Mouse (Mus musculus): Measurements from ENCODE around the gene Rhag. TPM values are rescaled to one million over a fixed set of nuclear protein-coding genes. Genes with fewer than 3 reads are reported as not detected.

Gene Rhag
- polyA plus RNA-seq, 1 experiment from 2014 or later: 3.3 TPM

DNA sequence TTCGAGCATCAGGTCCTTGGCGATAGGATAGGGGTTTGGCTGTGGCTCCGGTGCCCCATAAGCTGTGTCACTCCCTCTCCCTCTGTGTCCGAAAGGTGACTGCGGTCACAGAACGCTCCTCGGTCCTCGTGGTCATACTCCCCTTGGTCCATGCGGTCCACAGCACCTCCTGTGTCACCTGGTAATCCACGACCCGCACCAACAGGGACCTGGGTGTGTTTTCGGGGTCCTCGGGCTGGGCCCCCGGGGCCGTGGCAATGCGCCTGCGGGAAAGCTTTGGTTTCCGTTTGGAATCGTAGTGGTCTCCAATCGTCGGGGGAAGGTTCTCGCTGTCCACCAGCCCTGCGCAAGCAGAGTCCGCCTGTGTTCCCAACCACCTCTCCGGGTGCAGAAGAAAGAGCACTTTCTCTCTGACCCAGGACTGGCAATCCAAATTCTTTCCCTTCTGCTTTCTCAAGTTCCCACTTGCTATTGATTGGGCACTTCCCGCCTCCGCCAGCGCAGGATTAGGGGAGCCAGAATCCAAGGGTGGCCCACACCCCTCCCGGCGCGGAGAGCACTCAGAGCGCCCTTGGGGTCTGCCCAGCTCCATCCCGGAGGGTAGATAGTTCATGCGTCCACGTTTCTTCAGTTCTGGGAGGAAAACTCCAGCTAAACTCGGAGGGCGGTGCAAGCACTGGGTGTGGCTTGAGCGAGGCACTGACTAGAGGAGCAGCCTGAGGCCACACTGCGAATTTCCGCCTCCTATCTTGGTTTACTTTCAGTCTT, 69.2 kb downstream of the Rhag start, which contains the start of gene 9130008F23Rik:
TSS of gene 9130008F23Rik (minus strand) at position 636 of the 768 bp plus-strand sequence.
- ATAC-seq: peak; percentile 91
- H3K4me1 ChIP-seq (replicated peaks): no peaks in the 10 kb centered on the region
- H3K27me3 ChIP-seq (replicated peaks): no peaks in the 10 kb centered on the region
- peak within 1 kb of the TSS; percentile 71 for H3K27ac ChIP-seq
- under 1% methylated on average over 40 of the region's 40 CpGs for WGBS
- peak within 1 kb of the TSS; percentile 68 for H3K9ac ChIP-seq
- no peaks in the 10 kb centered on the region for H3K36me3 ChIP-seq
- no peaks in the 10 kb centered on the region for H3K9me3 ChIP-seq
- peak within 1 kb of the TSS; percentile 84 for H3K4me2 ChIP-seq (replicated peaks)
- H3K4me3 ChIP-seq (replicated peaks): peak within 1 kb of the TSS; percentile 66

DNA sequence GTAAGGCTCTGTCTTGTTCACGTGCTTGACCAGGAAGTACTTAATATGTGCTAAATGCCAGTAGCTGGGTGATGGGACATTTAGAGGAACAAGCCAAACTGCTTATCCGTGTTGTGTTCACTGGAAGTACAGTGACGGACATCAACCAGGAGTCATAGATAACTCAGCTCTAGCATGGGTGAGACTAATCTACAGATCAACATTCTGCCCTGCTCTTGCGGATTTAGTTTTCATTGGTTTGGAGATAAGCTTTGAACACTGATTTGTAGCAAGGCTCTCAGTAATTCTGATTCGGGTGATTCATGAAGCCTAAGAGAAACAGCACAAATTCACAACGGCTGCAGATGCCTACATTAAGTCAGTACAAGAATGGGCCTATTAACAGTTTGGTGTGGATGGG, 71.2 kb downstream of the Rhag start:
- no peaks in the 10 kb centered on the region for H3K27me3 ChIP-seq (replicated peaks)
- WGBS: 72% methylated on average over 6 of the region's 6 CpGs
- no peak for ATAC-seq
- H3K4me1 ChIP-seq (replicated peaks): no peaks in the 10 kb centered on the region
- no peak overlapping the region for H3K4me2 ChIP-seq (replicated peaks)
- no peaks in the 10 kb centered on the region for H3K9me3 ChIP-seq
- H3K27ac ChIP-seq: no peak overlapping the region
- H3K4me3 ChIP-seq (replicated peaks): no peak overlapping the region
- no peaks in the 10 kb centered on the region for H3K36me3 ChIP-seq
- no peak overlapping the region for H3K9ac ChIP-seq

DNA sequence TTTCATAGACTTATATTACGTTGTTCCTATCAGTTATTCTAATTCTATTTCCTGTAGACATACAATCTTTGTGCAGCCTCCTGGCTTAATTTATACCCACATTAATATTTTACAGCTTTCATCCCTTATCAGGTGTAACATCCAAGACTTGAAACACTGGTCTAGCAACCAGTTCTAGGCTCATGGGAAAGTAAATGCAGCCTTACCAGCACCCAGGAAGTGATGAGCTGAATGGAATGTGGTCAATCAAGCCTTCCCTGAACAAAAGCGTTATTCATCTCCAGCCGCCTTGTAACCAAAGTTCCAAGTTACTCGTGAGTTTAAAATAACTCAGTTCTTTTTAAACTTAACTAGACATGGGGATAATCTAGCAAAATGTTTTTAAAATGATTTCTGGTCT, 74.2 kb downstream of the Rhag start:
- Histone ChIP-seq H3K27me3 (replicated peaks) (no peaks in the 10 kb centered on the region), H3K4me3 (replicated peaks) (no peak overlapping the region), H3K9ac (no peak overlapping the region), H3K4me2 (replicated peaks) (no peak overlapping the region), H3K4me1 (replicated peaks) (no peaks in the 10 kb centered on the region), H3K27ac (no peak overlapping the region), H3K9me3 (no peaks in the 10 kb centered on the region), H3K36me3 (no peaks in the 10 kb centered on the region)
- peak; percentile 38; the same call in 1 of the 2 replicates for ATAC-seq
- 70% methylated on average over 4 of the region's 4 CpGs for WGBS

DNA sequence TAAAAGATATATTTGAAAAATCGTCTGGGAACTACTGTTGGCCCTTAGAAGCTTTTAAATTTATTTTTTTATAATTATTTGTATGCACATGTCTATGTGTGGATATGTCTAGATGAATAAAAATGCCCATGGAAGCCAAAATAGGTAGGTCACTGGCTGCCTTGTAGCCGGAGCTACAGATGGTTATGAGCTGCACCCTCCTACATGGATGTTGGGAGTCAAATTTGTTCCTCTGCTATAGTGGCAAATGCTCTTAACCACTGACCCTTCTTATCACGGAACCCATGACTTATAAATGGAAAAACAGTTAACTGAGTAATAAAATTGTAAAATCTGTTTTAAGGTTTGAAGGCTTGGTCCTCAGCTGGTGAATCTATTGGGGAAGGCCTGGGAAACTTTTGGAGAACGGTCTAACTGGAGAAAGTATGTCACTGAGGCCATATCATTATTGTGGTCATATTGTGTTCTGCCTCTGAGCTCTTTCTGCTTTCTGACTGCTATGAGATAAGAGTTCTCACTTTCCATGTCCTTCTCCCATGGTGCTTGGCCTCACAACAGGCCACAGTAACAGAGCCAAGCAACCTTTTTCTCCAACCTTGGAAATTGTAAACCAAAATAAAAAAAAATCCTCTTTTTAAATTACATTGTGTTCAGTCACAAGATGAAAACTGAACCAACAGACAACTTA, 77.1 kb downstream of the Rhag start:
- H3K9ac ChIP-seq: no peak overlapping the region
- no peaks in the 10 kb centered on the region for H3K36me3 ChIP-seq
- H3K27ac ChIP-seq: no peak overlapping the region
- no peaks in the 10 kb centered on the region for H3K4me1 ChIP-seq (replicated peaks)
- no peak overlapping the region for H3K4me2 ChIP-seq (replicated peaks)
- H3K27me3 ChIP-seq (replicated peaks): no peaks in the 10 kb centered on the region
- H3K4me3 ChIP-seq (replicated peaks): no peak overlapping the region
- WGBS: 79% methylated on average over 4 of the region's 4 CpGs
- H3K9me3 ChIP-seq: no peaks in the 10 kb centered on the region
- ATAC-seq: no peak

Other genes with a start within 250 kb of the Rhag start
- gene Esp6, start 249.6 kb upstream of the Rhag start, polyA plus RNA-seq (2015; fragmentation: Nextera tagmentation; extraction: Ambion mirVana): not detected in 2 replicates
- not detected in 2 replicates for gene Esp4, start 212.5 kb upstream of the Rhag start, polyA plus RNA-seq (2015; fragmentation: Nextera tagmentation; extraction: Ambion mirVana)
- gene Esp3, start 179.1 kb upstream of the Rhag start, polyA plus RNA-seq (2015; fragmentation: Nextera tagmentation; extraction: Ambion mirVana): not detected in 2 replicates
- not detected in 2 replicates for gene Esp1, start 84.0 kb upstream of the Rhag start, polyA plus RNA-seq (2015; fragmentation: Nextera tagmentation; extraction: Ambion mirVana)
- not detected in 2 replicates for gene Crisp2, start 4.1 kb upstream of the Rhag start, polyA plus RNA-seq (2015; fragmentation: Nextera tagmentation; extraction: Ambion mirVana)
- 4.4 and 4.8 TPM in 2 replicates for gene 9130008F23Rik, start 69.4 kb downstream of the Rhag start, polyA plus RNA-seq (2015; fragmentation: Nextera tagmentation; extraction: Ambion mirVana)
- not detected in 2 replicates for gene Glyatl3, start 103.2 kb downstream of the Rhag start, polyA plus RNA-seq (2015; fragmentation: Nextera tagmentation; extraction: Ambion mirVana)
- gene Mut, start 123.6 kb downstream of the Rhag start, polyA plus RNA-seq (2015; fragmentation: Nextera tagmentation; extraction: Ambion mirVana): 42.9 and 44.0 TPM in 2 replicates
- gene Cenpq, start 123.9 kb downstream of the Rhag start, polyA plus RNA-seq (2015; fragmentation: Nextera tagmentation; extraction: Ambion mirVana): 19.2 and 21.0 TPM in 2 replicates